Mouse (Mus musculus): ENCODE data around the gene Gm49601. TPM values are rescaled to one million over a fixed set of nuclear protein-coding genes. Genes with fewer than 3 reads are reported as not detected.

Gene Gm49601
- polyA plus RNA-seq, 1 experiment from 2014 or later, result 10.0 TPM

GRCm38 (mm10) chr16:18584901-18585510 lies 41.2 kb downstream of the Gm49601 start:
- H3K36me3 ChIP-seq (ENCODE audit: poor library complexity, severe bottlenecking), result no peaks in the 10 kb centered on the region
- no peak overlapping the region; the same call in 1 of the 2 replicates for H3K4me3 ChIP-seq
- H3K4me1 ChIP-seq, result peaks cover 42% of the 10 kb centered on the region
- no peak overlapping the region for H3K27ac ChIP-seq
- H3K4me2 ChIP-seq, result no peak overlapping the region
- peaks cover 100% of the 10 kb centered on the region for H3K27me3 ChIP-seq
- H3K9ac ChIP-seq, result no peak overlapping the region
- no peak for ATAC-seq
- WGBS, result 9% methylated on average over 10 of the region's 10 CpGs
- no peaks in the 10 kb centered on the region for H3K9me3 ChIP-seq (replicated peaks)

- no peak overlapping the region for H3K27ac ChIP-seq
- H3K36me3 ChIP-seq (ENCODE audit: poor library complexity, severe bottlenecking), result no peaks in the 10 kb centered on the region
- H3K4me2 ChIP-seq, result no peak overlapping the region
- WGBS, result 6% methylated on average over 10 of the region's 10 CpGs
- H3K9me3 ChIP-seq (replicated peaks), result no peaks in the 10 kb centered on the region
- peaks cover 42% of the 10 kb centered on the region for H3K4me1 ChIP-seq
- no peak overlapping the region for H3K9ac ChIP-seq
- ATAC-seq, result no peak
- H3K27me3 ChIP-seq, result peaks cover 97% of the 10 kb centered on the region
- H3K4me3 ChIP-seq, result no peak overlapping the region
Measured at GRCm38 (mm10) chr16:18583673-18584357, 42.4 kb downstream of the Gm49601 start.

- ATAC-seq, result no peak
- H3K36me3 ChIP-seq (ENCODE audit: poor library complexity, severe bottlenecking), result no peaks in the 10 kb centered on the region
- no peak overlapping the region for H3K9ac ChIP-seq
- no peak overlapping the region for H3K4me3 ChIP-seq
- H3K27ac ChIP-seq, result no peak overlapping the region
- WGBS, result 7% methylated on average over 10 of the region's 10 CpGs
- no peak overlapping the region for H3K4me2 ChIP-seq
- peaks cover 36% of the 10 kb centered on the region for H3K4me1 ChIP-seq
- no peaks in the 10 kb centered on the region for H3K9me3 ChIP-seq (replicated peaks)
- H3K27me3 ChIP-seq, result peaks cover 97% of the 10 kb centered on the region
Measured at GRCm38 (mm10) chr16:18583169-18583568, 43.1 kb downstream of the Gm49601 start.

GRCm38 (mm10) chr16:18582426-18583148 lies 43.6 kb downstream of the Gm49601 start:
- Histone ChIP-seq H3K9ac (no peak overlapping the region), H3K4me2 (peak overlapping the region; percentile 59), H3K27ac (no peak overlapping the region), H3K36me3 (ENCODE audit: poor library complexity, severe bottlenecking) (no peaks in the 10 kb centered on the region), H3K4me1 (peaks cover 30% of the 10 kb centered on the region), H3K27me3 (peaks cover 97% of the 10 kb centered on the region), H3K4me3 (peak overlapping the region; percentile 38), H3K9me3 (replicated peaks) (no peaks in the 10 kb centered on the region)
- under 1% methylated on average over 62 of the region's 67 CpGs for WGBS
- ATAC-seq, result 0 out of 2 replicates have a peak, but pooled peaks have one; percentile 5

- Histone ChIP-seq H3K4me3 (peak overlapping the region; percentile 38), H3K4me2 (peak overlapping the region; percentile 59), H3K36me3 (ENCODE audit: poor library complexity, severe bottlenecking) (no peaks in the 10 kb centered on the region), H3K9me3 (replicated peaks) (no peaks in the 10 kb centered on the region), H3K9ac (no peak overlapping the region), H3K4me1 (peaks cover 26% of the 10 kb centered on the region), H3K27ac (no peak overlapping the region), H3K27me3 (peaks cover 91% of the 10 kb centered on the region)
- under 1% methylated on average over 57 of the region's 66 CpGs for WGBS
- peak; percentile 17; the same call in 1 of the 2 replicates for ATAC-seq
Measured at GRCm38 (mm10) chr16:18581623-18582205, 44.5 kb downstream of the Gm49601 start.

GRCm38 (mm10) chr16:18581050-18581622 lies 45.1 kb downstream of the Gm49601 start:
- Histone ChIP-seq H3K4me2 (peak overlapping the region; percentile 59), H3K9ac (no peak overlapping the region), H3K27me3 (peaks cover 85% of the 10 kb centered on the region), H3K4me1 (peaks cover 20% of the 10 kb centered on the region), H3K4me3 (peak overlapping the region; percentile 38), H3K9me3 (replicated peaks) (no peaks in the 10 kb centered on the region), H3K27ac (no peak overlapping the region), H3K36me3 (ENCODE audit: poor library complexity, severe bottlenecking) (no peaks in the 10 kb centered on the region)
- no peak for ATAC-seq
- WGBS, result 4% methylated on average over 21 of the region's 21 CpGs

- peaks cover 19% of the 10 kb centered on the region for H3K4me1 ChIP-seq
- 11% methylated on average over 2 of the region's 2 CpGs for WGBS
- H3K36me3 ChIP-seq (ENCODE audit: poor library complexity, severe bottlenecking), result no peaks in the 10 kb centered on the region
- no peaks in the 10 kb centered on the region for H3K9me3 ChIP-seq (replicated peaks)
- ATAC-seq, result no peak
- no peak overlapping the region for H3K27ac ChIP-seq
- no peak overlapping the region for H3K4me3 ChIP-seq
- no peak overlapping the region for H3K4me2 ChIP-seq
- H3K27me3 ChIP-seq, result peaks cover 78% of the 10 kb centered on the region
- no peak overlapping the region for H3K9ac ChIP-seq
Measured at GRCm38 (mm10) chr16:18580389-18580788, 45.8 kb downstream of the Gm49601 start.

- Histone ChIP-seq H3K9ac (no peak overlapping the region), H3K27ac (no peak overlapping the region), H3K4me3 (no peak overlapping the region), H3K27me3 (peaks cover 51% of the 10 kb centered on the region), H3K36me3 (ENCODE audit: poor library complexity, severe bottlenecking) (no peaks in the 10 kb centered on the region), H3K4me1 (peaks cover 16% of the 10 kb centered on the region), H3K4me2 (no peak overlapping the region), H3K9me3 (replicated peaks) (no peaks in the 10 kb centered on the region)
- WGBS, result 6% methylated on average over 5 of the region's 5 CpGs
- ATAC-seq, result no peak
Measured at GRCm38 (mm10) chr16:18577599-18578160, 48.5 kb downstream of the Gm49601 start.

GRCm38 (mm10) chr16:18577071-18577470 lies 49.2 kb downstream of the Gm49601 start:
- 43% methylated on average over 3 of the region's 3 CpGs for WGBS
- peaks cover 45% of the 10 kb centered on the region for H3K27me3 ChIP-seq
- ATAC-seq, result no peak

GRCm38 (mm10) chr16:18574196-18574595 lies 52.0 kb downstream of the Gm49601 start:
- H3K9ac ChIP-seq, result no peak overlapping the region
- no peak for ATAC-seq
- H3K27ac ChIP-seq, result no peak overlapping the region
- H3K4me2 ChIP-seq, result no peak overlapping the region
- WGBS, result 75% methylated on average over 8 of the region's 8 CpGs
- H3K36me3 ChIP-seq (ENCODE audit: poor library complexity, severe bottlenecking), result no peaks in the 10 kb centered on the region
- H3K9me3 ChIP-seq (replicated peaks), result no peaks in the 10 kb centered on the region
- H3K27me3 ChIP-seq, result peaks cover 16% of the 10 kb centered on the region
- no peak overlapping the region for H3K4me3 ChIP-seq
- H3K4me1 ChIP-seq, result no peaks in the 10 kb centered on the region

More at GRCm38 (mm10) chr16:18577071-18577470, 49.2 kb downstream of the Gm49601 start:
- Histone ChIP-seq H3K4me1 (peaks cover 10% of the 10 kb centered on the region), H3K36me3 (ENCODE audit: poor library complexity, severe bottlenecking) (no peaks in the 10 kb centered on the region), H3K4me3 (no peak overlapping the region), H3K9ac (no peak overlapping the region), H3K9me3 (replicated peaks) (no peaks in the 10 kb centered on the region), H3K27ac (no peak overlapping the region), H3K4me2 (no peak overlapping the region)

Data from forebrain, embryonic 13.5 days (tissue).